Mouse (Mus musculus) C2C12 (cell line): ENCODE data around the gene Dnaaf1.

ENCODE experiments used
- CTCF ChIP-seq: IDR thresholded peaks from one replicate; pipeline ENCODE4 v1.5.1; 2011; ENCODE audit not compliant: control insufficient read depth, insufficient read depth, insufficient read length
- MYOG ChIP-seq: IDR thresholded peaks from one replicate; pipeline ENCODE4 v1.6.1; 2011; ENCODE audit not compliant: control insufficient read depth, insufficient read length; ENCODE audit errors: extremely low read depth

DNA sequence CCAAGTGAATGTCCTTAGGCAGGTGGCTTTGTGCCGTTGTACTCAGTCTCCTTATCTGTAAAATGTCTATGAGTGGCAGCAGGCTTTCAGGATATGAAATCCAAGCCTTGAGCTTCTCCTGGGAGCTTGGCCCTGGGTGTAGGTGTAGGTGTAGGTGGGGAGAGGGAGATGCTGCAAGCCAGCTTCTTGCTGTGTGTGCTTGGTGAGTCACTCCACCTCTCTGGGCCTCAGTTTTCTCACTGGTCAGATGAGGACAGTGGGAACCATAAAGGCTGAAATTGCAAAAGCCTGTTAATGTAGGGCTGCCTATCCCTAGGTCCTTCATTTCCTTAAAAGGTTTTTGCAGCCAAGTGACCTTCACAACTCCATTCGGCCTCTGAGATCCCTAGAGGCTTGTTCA lies 60.9 kb downstream of the Dnaaf1 start:
- no peak for TF ChIP-seq MYOG
- no peak for TF ChIP-seq CTCF
